Mouse (Mus musculus): ENCODE measurements at regions not wholly inside any gene's neighbourhood (a gene's known extent, or its start where the extent isn't known, plus 50 kb on each side); places are given as distances from the start of the nearest gene placed in this dataset.

DNA sequence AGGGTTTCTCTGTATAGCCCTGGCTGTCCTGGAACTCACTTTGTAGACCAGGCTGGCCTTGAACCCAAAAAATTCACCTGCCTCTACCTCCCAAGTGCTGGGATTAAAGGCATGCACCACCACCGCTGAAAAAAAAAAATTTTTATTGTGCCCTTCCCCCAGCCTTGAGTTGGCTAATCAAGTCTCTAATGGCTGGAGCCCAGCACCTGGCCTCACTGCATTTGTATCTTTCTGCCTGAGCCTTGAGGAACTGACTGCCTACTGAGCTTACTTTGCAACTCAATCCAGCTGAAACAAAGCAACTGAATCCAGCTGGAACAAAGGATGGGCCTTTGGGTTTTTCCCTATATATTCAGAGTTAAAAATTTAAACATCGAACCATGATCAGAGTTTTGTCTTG, 153.3 kb upstream of the Ccnh start:
- no peak for DNase-seq

DNA sequence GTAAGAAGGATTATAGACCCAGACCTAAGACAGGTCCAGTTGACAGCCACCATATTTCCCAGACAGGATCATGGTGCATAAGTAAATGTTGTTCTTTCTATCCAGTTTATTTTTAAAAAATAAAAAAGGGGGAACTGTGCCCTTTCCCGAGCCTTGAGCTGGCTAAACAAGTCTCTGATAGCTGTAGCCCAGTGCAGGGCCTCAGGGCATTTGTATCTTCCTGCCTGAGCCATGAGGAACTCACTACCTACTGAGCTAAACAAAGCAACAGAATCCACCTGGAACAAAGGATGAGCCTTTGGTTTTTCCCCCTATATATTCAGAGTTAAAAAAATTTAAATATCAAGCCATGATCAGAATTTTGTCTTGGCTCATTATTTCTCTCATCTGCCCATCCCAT, 152.4 kb upstream of the Ccnh start:
- DNase-seq, result no peak

DNA sequence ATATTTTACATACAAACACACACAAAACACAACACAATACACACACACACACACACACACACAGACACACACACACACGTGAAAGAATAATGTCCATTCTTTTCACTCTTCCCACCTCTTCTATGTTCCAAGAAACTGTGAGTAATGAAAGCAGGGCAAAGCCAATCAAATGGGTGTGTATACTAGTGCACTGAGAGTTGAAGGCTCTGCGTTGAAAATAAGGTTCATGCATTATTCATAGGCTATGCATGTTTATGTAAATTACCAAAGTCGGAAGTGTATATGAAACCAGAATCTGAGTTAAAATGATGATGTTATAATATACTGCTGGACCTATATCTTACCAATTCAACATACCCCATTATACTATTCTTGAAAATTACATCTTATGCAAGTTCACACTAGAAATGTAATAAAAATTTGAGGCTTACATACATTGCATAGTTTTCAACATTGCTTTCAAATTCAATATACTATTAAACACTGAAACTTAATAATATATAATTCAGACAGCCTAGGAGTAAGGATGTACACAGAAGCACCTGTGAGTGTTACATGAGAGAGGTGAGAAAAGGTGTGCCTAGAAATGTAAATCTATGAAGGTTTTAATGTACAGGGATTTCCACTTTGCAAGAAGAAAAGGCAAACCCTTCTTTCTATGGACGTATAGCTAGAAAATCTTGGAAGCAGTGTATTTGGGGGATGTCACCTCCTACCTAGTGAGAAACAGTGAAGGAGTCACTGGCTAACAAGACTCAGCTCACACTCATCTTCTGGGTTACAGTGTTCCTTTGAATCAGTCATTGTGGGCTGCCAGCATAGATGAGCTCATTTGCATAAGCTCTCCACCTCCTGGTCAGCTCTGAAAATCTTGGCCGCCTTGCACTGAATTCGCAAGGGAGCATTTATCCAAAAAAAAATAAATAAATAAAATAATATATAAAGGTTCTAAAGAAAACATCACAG, 122.3 kb upstream of the Ccnh start:
- DNase-seq, result no peak

DNA sequence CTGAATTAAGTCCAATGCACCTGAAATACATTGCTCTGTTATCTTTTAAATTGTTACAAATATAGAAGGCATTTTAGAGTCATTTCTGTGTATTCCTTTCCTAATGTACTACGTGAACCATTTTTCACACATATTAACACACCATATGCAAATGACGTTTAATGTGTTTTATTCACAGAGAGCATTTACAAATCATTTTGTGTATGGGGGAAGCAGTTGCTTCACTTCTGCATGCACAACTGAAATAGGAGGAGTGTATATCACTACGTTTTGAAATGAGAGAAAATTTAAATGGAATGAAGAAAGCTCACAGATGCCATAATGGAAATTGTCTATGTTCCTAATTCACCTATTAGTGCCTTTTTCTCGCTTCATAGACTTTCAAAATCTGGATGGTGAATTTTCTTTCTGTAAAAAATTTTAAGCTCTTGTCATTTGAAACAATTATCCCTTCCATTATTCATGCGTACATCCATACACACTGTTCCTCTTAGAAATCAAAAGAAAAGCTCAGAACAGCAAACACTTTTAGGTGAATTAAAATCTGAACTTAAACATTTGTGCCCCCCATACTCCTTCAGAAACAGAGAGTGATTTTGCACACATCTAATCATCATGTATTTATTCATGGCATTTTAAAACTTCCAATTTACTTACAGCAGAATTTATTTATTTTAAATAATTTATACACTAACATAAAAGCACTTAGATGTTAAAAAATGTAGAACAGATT, 121.5 kb upstream of the Ccnh start:
- no peak for DNase-seq

DNA sequence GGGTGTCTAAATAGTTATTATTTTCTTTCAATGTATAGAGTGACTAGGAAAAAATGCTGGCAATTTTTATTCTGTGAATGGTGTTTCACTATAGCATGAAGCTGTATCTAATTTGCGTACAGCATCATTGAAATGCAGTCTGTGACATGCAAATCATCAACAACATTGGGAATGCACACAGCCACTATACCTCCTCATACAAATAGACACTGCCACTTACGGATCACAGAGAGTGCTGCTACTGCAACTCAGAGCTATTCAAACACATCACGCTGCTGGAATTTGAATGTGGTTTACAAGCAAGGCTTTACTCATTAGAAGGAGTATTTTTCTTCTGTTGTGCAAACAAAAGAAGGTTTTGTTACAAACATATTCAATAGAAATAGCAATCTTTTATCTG, 120.8 kb upstream of the Ccnh start:
- DNase-seq, result no peak

DNA sequence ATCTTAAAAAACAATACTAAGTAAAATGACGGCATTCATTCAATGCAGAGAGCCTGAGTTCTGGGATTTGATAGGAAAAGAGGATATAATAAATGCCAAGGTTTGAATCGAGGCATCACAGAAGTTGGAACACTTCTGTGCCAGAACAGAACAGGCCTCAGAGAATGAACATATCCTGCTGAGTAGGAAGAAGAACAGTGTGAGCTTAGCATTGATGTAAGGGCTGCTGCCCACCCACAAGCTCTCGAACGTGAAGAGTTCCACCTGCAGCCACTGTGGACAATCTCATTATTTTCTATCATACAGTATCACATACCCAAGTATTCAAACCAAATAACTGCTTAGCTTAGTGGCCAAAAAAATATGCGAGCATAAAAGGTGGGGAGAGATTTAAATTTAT, 105.9 kb upstream of the Ccnh start:
- no peak for DNase-seq

DNA sequence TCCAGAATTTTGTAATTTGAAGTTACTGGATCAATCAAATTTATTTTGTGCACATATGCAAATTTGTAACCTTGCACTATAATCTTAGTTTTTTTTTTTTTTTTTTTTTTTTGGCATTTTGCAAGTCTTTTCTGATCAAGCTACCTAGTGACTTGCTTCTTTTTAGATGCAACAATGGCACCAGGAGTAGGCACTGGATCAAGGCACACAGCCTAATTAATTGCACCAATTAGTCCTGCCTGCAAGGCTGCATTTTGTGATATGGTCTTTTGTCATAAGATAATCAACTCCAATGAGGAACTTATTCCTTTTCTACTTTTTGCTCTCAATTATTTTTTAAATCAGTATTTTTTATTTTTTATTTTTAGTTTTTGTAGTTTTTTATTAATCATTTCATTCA, 105.5 kb upstream of the Ccnh start:
- DNase-seq, result no peak

DNA sequence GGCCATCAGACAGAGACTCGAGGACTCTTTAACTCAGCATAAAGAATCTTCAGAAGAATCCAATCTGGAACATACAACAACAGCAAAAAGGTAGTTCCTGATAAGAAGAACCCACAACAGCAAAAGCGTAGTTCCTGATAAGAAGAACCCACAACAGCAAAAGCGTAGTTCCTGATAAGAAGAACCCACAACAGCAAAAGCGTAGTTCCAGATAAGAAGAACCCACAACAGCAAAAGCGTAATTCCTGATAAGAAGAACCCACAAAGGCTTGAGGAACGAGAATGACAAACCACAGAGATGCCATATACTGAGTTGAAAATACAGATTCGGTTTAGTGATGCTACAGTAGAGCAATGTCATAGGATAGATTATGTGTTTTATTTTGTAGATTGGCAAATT, 93.0 kb upstream of the Ccnh start:
- DNase-seq, result no peak

DNA sequence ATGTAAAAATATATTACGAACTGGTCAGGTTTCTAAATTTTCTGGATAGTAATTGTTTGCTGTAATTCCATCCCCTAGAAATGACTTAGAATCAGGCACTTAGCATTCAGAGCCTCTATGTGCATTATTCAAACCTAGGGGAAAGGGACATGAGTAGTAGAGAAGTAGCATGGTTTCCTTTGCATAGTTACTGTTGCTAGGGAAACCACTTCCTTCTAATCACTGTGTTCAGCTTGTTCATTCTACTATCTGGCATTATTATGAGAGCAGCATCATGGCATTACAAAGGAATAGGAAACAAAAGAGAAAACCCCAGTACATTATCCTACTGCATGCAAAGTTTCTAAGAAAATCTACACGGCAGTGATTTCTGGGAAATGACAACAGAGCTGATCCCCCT, 65.9 kb upstream of the Ccnh start:
- DNase-seq, result no peak

DNA sequence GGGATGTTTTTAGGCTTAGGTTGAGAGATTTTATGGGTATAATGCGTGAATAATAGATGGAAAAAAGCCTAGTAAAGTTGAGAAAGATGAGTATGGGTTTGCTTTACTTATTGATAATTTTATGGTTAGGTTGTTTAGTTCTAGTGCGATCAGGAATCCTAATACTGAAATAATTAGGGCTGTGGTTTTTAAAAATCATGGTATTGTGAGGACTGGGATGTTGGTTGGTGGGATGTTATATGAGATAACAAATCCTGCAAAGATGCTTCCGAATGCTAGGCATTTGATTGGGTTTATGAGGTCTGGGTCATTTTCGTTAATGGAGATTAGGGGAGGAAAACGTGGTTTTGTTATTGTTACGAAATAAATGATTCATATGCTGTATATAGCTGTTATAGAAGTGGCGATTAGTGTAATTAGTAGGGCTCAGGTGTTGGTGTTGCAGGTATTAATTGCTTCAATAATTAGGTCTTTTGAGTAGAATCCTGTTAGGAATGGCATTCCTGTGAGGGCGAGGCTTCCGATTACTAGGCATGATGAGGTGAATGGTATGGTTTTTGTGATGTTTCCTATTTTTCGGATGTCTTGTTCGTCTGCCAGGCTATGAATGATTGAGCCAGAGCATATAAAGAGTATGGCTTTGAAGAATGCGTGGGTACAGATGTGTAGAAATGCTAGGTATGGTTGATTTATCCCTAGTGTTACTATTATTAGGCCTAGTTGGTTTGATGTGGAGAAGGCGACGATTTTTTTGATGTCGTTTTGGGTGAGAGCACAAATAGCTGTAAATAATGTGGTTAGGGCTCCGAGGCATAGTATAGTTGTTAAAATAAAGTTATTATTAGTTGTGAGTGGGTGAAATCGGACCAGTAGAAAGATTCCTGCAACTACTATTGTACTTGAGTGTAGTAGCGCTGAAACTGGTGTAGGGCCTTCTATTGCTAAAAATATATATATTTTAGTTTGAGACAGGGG, 62.3 kb upstream of the Ccnh start:
- peak; percentile 70 for DNase-seq

DNA sequence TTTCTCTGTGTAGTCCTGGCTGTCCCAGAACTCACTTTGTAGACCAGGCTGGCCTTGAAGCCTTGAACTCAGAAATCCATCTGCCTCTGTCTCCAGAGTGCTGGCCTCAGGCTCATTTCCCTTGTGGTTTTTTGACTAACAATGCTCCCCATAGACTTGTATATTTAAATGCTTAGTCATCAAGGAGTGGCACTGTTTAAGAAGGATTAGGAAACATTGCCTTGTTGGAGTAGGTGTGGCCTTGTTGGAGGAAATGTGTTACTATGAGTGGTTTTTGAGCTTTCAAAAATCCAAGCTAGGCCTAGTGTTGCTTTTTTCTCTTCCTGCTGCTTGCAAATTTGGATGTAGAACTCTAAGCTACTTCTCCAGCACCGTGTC, 61.7 kb upstream of the Ccnh start:
- no peak for DNase-seq
